Comparison of ENCODE assay signal across 14 mouse cellular contexts in genomic region chr19:42193311-42193710, GRCm38 (mm10). TPM values are rescaled to one million over a fixed set of nuclear protein-coding genes. Genes with fewer than 3 reads are reported as not detected.
DNase-seq lines count a peak whose midpoint lies in the region; ATAC-seq and TF ChIP-seq lines count a peak whose summit lies in the region.
"Had no signal": no experiment of that assay in that cellular context is flagged by ENCODE, and none has a peak within 500 bp of the region (broad histone marks: within the 10 kb centered on the region; RNA-seq: fewer than 3 reads in every experiment).

No protein-coding gene starts in this region.

- H3K4me3 ChIP-seq in heart, embryonic 10.5 days, result no peak overlapping the region
- no peak overlapping the region for H3K4me3 ChIP-seq in heart, adult 2 months
- H3K4me3 ChIP-seq in lung, embryonic 15.5 days, result no peak overlapping the region
- H3K4me3 ChIP-seq in limb, embryonic 15.5 days, result no peak overlapping the region
- H3K4me3 ChIP-seq: intestine, embryonic 15.5 days had no signal

- no peak for DNase-seq in heart, embryonic 10.5 days (ENCODE audit: low spot score)
- DNase-seq in heart, adult 2 months, result no peak
- DNase-seq in lung, postnatal 25 days (ENCODE audit: low spot score), result no peak
- peak; percentile 30 for DNase-seq in R1 (ENCODE audit: low read depth, low spot score)
- DNase-seq in thymus, postnatal 14 days, result no peak
- DNase-seq: cerebellum, adult 18-20 months; kidney, postnatal 10 days had no signal

- peaks cover 10% of the 10 kb centered on the region; the same call in 1 of the 2 replicates for H3K4me1 ChIP-seq in heart, embryonic 10.5 days
- no peaks in the 10 kb centered on the region for H3K4me1 ChIP-seq in heart, adult 2 months (ENCODE audit: control insufficient read depth, insufficient read depth, low read length)
- H3K4me1 ChIP-seq in lung, embryonic 15.5 days, result peaks cover 29% of the 10 kb centered on the region; the same call in 1 of the 2 replicates
- H3K4me1 ChIP-seq in limb, embryonic 15.5 days, result peaks cover 14% of the 10 kb centered on the region

- peak; percentile 37; the same call in 1 of the 2 replicates for ATAC-seq in lung, embryonic 15.5 days (ENCODE audit: borderline replicate concordance, extremely low read depth, low FRiP score, low TSS enrichment)
- peak; percentile 30; the same call in 1 of the 2 replicates for ATAC-seq in limb, embryonic 15.5 days (ENCODE audit: insufficient number of reproducible peaks, low FRiP score, low TSS enrichment, low read depth)
- ATAC-seq: intestine, embryonic 15.5 days had no signal

- no peak for TF ChIP-seq CTCF in heart, adult 2 months (IDR thresholded peaks at IDR 0.05)

- TF ChIP-seq POLR2A in heart, adult 2 months (IDR thresholded peaks at IDR 0.05; ENCODE audit: insufficient read depth, low read depth, low read length), result no peak

- peaks cover 5% of the 10 kb centered on the region for H3K27me3 ChIP-seq in heart, embryonic 10.5 days (ENCODE audit: insufficient read depth, poor library complexity, severe bottlenecking)
- H3K27me3 ChIP-seq in heart, adult 2 months (ENCODE audit: control insufficient read depth, insufficient read depth, low read length), result no peaks in the 10 kb centered on the region
- peaks cover 4% of the 10 kb centered on the region; the same call in 1 of the 2 replicates for H3K27me3 ChIP-seq in lung, embryonic 15.5 days
- peaks cover 4% of the 10 kb centered on the region for H3K27me3 ChIP-seq in limb, embryonic 15.5 days

- no peak overlapping the region for H3K4me2 ChIP-seq in lung, embryonic 15.5 days
- H3K4me2 ChIP-seq in limb, embryonic 15.5 days, result no peak overlapping the region
- H3K4me2 ChIP-seq: intestine, embryonic 15.5 days had no signal

- 65% methylated on average over 2 of the region's 2 CpGs for WGBS in heart, embryonic 10.5 days
- WGBS in heart, adult 2 months, result 69% methylated on average over 2 of the region's 2 CpGs
- 41% methylated on average over 2 of the region's 2 CpGs for WGBS in lung, embryonic 15.5 days
- 45% methylated on average over 2 of the region's 2 CpGs for WGBS in limb, embryonic 15.5 days

- H3K36me3 ChIP-seq in heart, embryonic 10.5 days, result peaks cover 29% of the 10 kb centered on the region
- no peaks in the 10 kb centered on the region for H3K36me3 ChIP-seq in heart, adult 2 months (ENCODE audit: control insufficient read depth, insufficient read depth, low read length)
- H3K36me3 ChIP-seq in lung, embryonic 15.5 days, result peaks cover 6% of the 10 kb centered on the region; the same call in 1 of the 2 replicates
- H3K36me3 ChIP-seq in limb, embryonic 15.5 days, result peaks cover 30% of the 10 kb centered on the region

- intact Hi-C loops in heart, adult 2 months (cut with DNase I), result no loop called here

- H3K9me3 ChIP-seq in heart, embryonic 10.5 days, result no peaks in the 10 kb centered on the region
- H3K9me3 ChIP-seq in lung, embryonic 15.5 days, result no peaks in the 10 kb centered on the region
- H3K9me3 ChIP-seq in limb, embryonic 15.5 days, result no peaks in the 10 kb centered on the region
- H3K9me3 ChIP-seq: G1E; intestine, embryonic 15.5 days had no signal

- no peak overlapping the region for H3K9ac ChIP-seq in heart, adult 2 months (ENCODE audit: low read depth, low read length)
- no peak overlapping the region for H3K9ac ChIP-seq in lung, embryonic 15.5 days
- no peak overlapping the region for H3K9ac ChIP-seq in limb, embryonic 15.5 days
- H3K9ac ChIP-seq: intestine, embryonic 15.5 days had no signal

- no peaks in the 10 kb centered on the region for H3K79me2 ChIP-seq in heart, adult 2 months (replicated peaks; ENCODE audit: control insufficient read depth, insufficient read depth, low read length)

- H3K27ac ChIP-seq in heart, embryonic 10.5 days, result 0 out of 2 replicates have a peak overlapping the region, but pooled peaks have one; percentile 29
- no peak overlapping the region for H3K27ac ChIP-seq in heart, adult 2 months
- peak overlapping the region; percentile 41; the same call in 1 of the 2 replicates for H3K27ac ChIP-seq in lung, embryonic 15.5 days
- H3K27ac ChIP-seq in limb, embryonic 15.5 days, result no peak overlapping the region; the same call in 1 of the 2 replicates
- H3K27ac ChIP-seq: intestine, embryonic 15.5 days; stomach, postnatal 0 days had no signal

- no peak for TF ChIP-seq EP300 in heart, adult 2 months (IDR thresholded peaks at IDR 0.05; ENCODE audit: insufficient read depth, low read depth, low read length)

RNA-seq across cellular contexts. Expression of gene Sfrp5, which starts 8.7 kb away (rescaled TPM):
- polyA plus RNA-seq in heart, embryonic 10.5 days (2016; fragmentation: Nextera tagmentation; extraction: Ambion mirVana), result 7.9 and 18.6 TPM in 2 replicates
- 1 to 10 TPM; 4.7 to 5.9 TPM for total RNA-seq in heart, adult 2 months (2021)
- 11.6 and 19.0 TPM in 2 replicates for polyA plus RNA-seq in heart, adult 2 months (2012; rRNA removed)
- 0.95 and 1.1 TPM in 2 replicates for polyA plus RNA-seq in lung, embryonic 15.5 days (2015; fragmentation: Nextera tagmentation; extraction: Ambion mirVana)
- polyA plus RNA-seq in limb, embryonic 15.5 days (2015; fragmentation: Nextera tagmentation; extraction: Ambion mirVana), result 10.6 and 12.0 TPM in 2 replicates
- total RNA-seq: G1E had no signal
- polyA plus RNA-seq: G1E had no signal

RNA-seq across cellular contexts. Expression of gene Zfyve27, which starts 29.6 kb away (rescaled TPM):
- polyA plus RNA-seq in heart, embryonic 10.5 days (2016; fragmentation: Nextera tagmentation; extraction: Ambion mirVana), result 23.9 and 27.8 TPM in 2 replicates
- total RNA-seq in heart, adult 2 months (2021), result 10 to 100 TPM; 20.2 to 20.3 TPM
- polyA plus RNA-seq in heart, adult 2 months (2012; rRNA removed), result 27.6 and 33.6 TPM in 2 replicates
- polyA plus RNA-seq in lung, embryonic 15.5 days (2015; fragmentation: Nextera tagmentation; extraction: Ambion mirVana), result 23.3 and 28.2 TPM in 2 replicates
- 22.5 and 25.0 TPM in 2 replicates for polyA plus RNA-seq in limb, embryonic 15.5 days (2015; fragmentation: Nextera tagmentation; extraction: Ambion mirVana)

RNA-seq across cellular contexts. Expression of gene Marveld1, which starts 46.1 kb away (rescaled TPM):
- 6.5 and 8.1 TPM in 2 replicates for polyA plus RNA-seq in heart, embryonic 10.5 days (2016; fragmentation: Nextera tagmentation; extraction: Ambion mirVana)
- 10 to 100 TPM; 21.1 to 21.9 TPM for total RNA-seq in heart, adult 2 months (2021)
- polyA plus RNA-seq in heart, adult 2 months (2012; rRNA removed), result 55.0 and 61.4 TPM in 2 replicates
- polyA plus RNA-seq in lung, embryonic 15.5 days (2015; fragmentation: Nextera tagmentation; extraction: Ambion mirVana), result 17.1 and 21.0 TPM in 2 replicates
- polyA plus RNA-seq in limb, embryonic 15.5 days (2015; fragmentation: Nextera tagmentation; extraction: Ambion mirVana), result 15.2 and 16.6 TPM in 2 replicates
- polyA plus RNA-seq: G1E had no signal

RNA-seq across cellular contexts. Expression of gene Golga7b, which starts 54.1 kb away (rescaled TPM):
- polyA plus RNA-seq in heart, embryonic 10.5 days (2016; fragmentation: Nextera tagmentation; extraction: Ambion mirVana), result 0.06 and 0.11 TPM in 2 replicates
- under 1 TPM; 0.50 to 0.75 TPM for total RNA-seq in heart, adult 2 months (2021)
- 1.0 and 1.1 TPM in 2 replicates for polyA plus RNA-seq in heart, adult 2 months (2012; rRNA removed)
- 0.09 and 0.10 TPM in 2 replicates for polyA plus RNA-seq in lung, embryonic 15.5 days (2015; fragmentation: Nextera tagmentation; extraction: Ambion mirVana)
- polyA plus RNA-seq in limb, embryonic 15.5 days (2015; fragmentation: Nextera tagmentation; extraction: Ambion mirVana), result 0.36 and 0.45 TPM in 2 replicates
- polyA plus RNA-seq: G1E; limb, embryonic 11.5 days; spleen, adult 2 months had no signal

Comparison
In these comparisons a context has a peak if more than half of its experiments do, and no peak if none do; other contexts are left out.
1. H3K27ac ChIP-seq: peak in heart, embryonic 10.5 days (single experiment) and lung, embryonic 15.5 days (single experiment); none in heart, adult 2 months (single experiment) and limb, embryonic 15.5 days (single experiment).